Mouse (Mus musculus): Measurements from ENCODE around the gene Amotl2. TPM values are rescaled to one million over a fixed set of nuclear protein-coding genes. Genes with fewer than 3 reads are reported as not detected.
A peak's percentile ranks its signal among the peaks of the same experiment; 100 is the strongest.

Amotl2 gene
- polyA plus RNA-seq (2011; ENCODE audit: insufficient read depth, insufficient read length, low replicate concordance, missing spikeins), result 2.1 and 26.3 TPM in 2 replicates

- Histone ChIP-seq H3K27ac (ENCODE audit: control insufficient read depth, insufficient read depth, low read depth, low read length, poor library complexity) (peak within 1 kb of the TSS; percentile 84), H3K4me3 (replicated peaks; ENCODE audit: control insufficient read depth, low read depth, low read length) (peak within 1 kb of the TSS; percentile 84), H3K4me1 (ENCODE audit: control insufficient read depth, insufficient read depth, low read length) (no peaks in the 10 kb centered on the region)
- TF ChIP-seq CTCF (IDR thresholded peaks at IDR 0.05; ENCODE audit: control insufficient read depth, insufficient read depth, low read length) (no peak), POLR2A (IDR thresholded peaks at IDR 0.05; ENCODE audit: borderline replicate concordance, control insufficient read depth, low read depth, low read length) (no peak)
- WGBS, result 20% methylated on average over 22 of the region's 22 CpGs
Measured at GRCm38 (mm10) chr9:102716481-102717163, at the start of gene Amotl2. Gene Amotl2, plus strand, starts transcription at chr9:102716672.

- 69% methylated on average over 6 of the region's 6 CpGs for WGBS
- Histone ChIP-seq H3K27ac (ENCODE audit: control insufficient read depth, insufficient read depth, low read depth, low read length, poor library complexity) (no peak overlapping the region), H3K4me1 (ENCODE audit: control insufficient read depth, insufficient read depth, low read length) (no peaks in the 10 kb centered on the region), H3K4me3 (replicated peaks; ENCODE audit: control insufficient read depth, low read depth, low read length) (no peak overlapping the region)
- TF ChIP-seq POLR2A (IDR thresholded peaks at IDR 0.05; ENCODE audit: borderline replicate concordance, control insufficient read depth, low read depth, low read length), result no peak
- TF ChIP-seq CTCF (IDR thresholded peaks at IDR 0.05; ENCODE audit: control insufficient read depth, insufficient read depth, low read length), result no peak
Measured at GRCm38 (mm10) chr9:102668115-102668514, 48.4 kb upstream of the Amotl2 start.

- TF ChIP-seq CTCF (IDR thresholded peaks at IDR 0.05; ENCODE audit: control insufficient read depth, insufficient read depth, low read length) (no peak), POLR2A (IDR thresholded peaks at IDR 0.05; ENCODE audit: borderline replicate concordance, control insufficient read depth, low read depth, low read length) (no peak)
- 85% methylated on average over 12 of the region's 12 CpGs for WGBS
- Histone ChIP-seq H3K27ac (ENCODE audit: control insufficient read depth, insufficient read depth, low read depth, low read length, poor library complexity) (no peak overlapping the region), H3K4me3 (replicated peaks; ENCODE audit: control insufficient read depth, low read depth, low read length) (no peak overlapping the region), H3K4me1 (ENCODE audit: control insufficient read depth, insufficient read depth, low read length) (no peaks in the 10 kb centered on the region)
Measured at GRCm38 (mm10) chr9:102668906-102669305, 47.6 kb upstream of the Amotl2 start.

GRCm38 (mm10) chr9:102673381-102673780 lies 43.1 kb upstream of the Amotl2 start:
- Histone ChIP-seq H3K4me1 (ENCODE audit: control insufficient read depth, insufficient read depth, low read length) (no peaks in the 10 kb centered on the region), H3K27ac (ENCODE audit: control insufficient read depth, insufficient read depth, low read depth, low read length, poor library complexity) (no peak overlapping the region), H3K4me3 (replicated peaks; ENCODE audit: control insufficient read depth, low read depth, low read length) (no peak overlapping the region)
- no peak for TF ChIP-seq CTCF (IDR thresholded peaks at IDR 0.05; ENCODE audit: control insufficient read depth, insufficient read depth, low read length)
- TF ChIP-seq POLR2A (IDR thresholded peaks at IDR 0.05; ENCODE audit: borderline replicate concordance, control insufficient read depth, low read depth, low read length), result no peak
- WGBS, result 87% methylated on average over 7 of the region's 7 CpGs

GRCm38 (mm10) chr9:102675922-102676321 lies 40.5 kb upstream of the Amotl2 start:
- no peak overlapping the region for H3K4me3 ChIP-seq (replicated peaks; ENCODE audit: control insufficient read depth, low read depth, low read length)
- WGBS, result 84% methylated on average over 5 of the region's 5 CpGs
- no peak overlapping the region for H3K27ac ChIP-seq (ENCODE audit: control insufficient read depth, insufficient read depth, low read depth, low read length, poor library complexity)
- TF ChIP-seq POLR2A (IDR thresholded peaks at IDR 0.05; ENCODE audit: borderline replicate concordance, control insufficient read depth, low read depth, low read length) (no peak), CTCF (IDR thresholded peaks at IDR 0.05; ENCODE audit: control insufficient read depth, insufficient read depth, low read length) (no peak)
- H3K4me1 ChIP-seq (ENCODE audit: control insufficient read depth, insufficient read depth, low read length), result no peaks in the 10 kb centered on the region

- WGBS, result 73% methylated on average over 7 of the region's 7 CpGs
- no peaks in the 10 kb centered on the region for H3K4me1 ChIP-seq (ENCODE audit: control insufficient read depth, insufficient read depth, low read length)
- H3K4me3 ChIP-seq (replicated peaks; ENCODE audit: control insufficient read depth, low read depth, low read length), result no peak overlapping the region
- no peak for TF ChIP-seq POLR2A (IDR thresholded peaks at IDR 0.05; ENCODE audit: borderline replicate concordance, control insufficient read depth, low read depth, low read length)
- no peak overlapping the region for H3K27ac ChIP-seq (ENCODE audit: control insufficient read depth, insufficient read depth, low read depth, low read length, poor library complexity)
Measured at GRCm38 (mm10) chr9:102681470-102681869, 35.0 kb upstream of the Amotl2 start.

- WGBS, result 68% methylated on average over 4 of the region's 4 CpGs
- Histone ChIP-seq H3K4me1 (ENCODE audit: control insufficient read depth, insufficient read depth, low read length) (no peaks in the 10 kb centered on the region), H3K4me3 (replicated peaks; ENCODE audit: control insufficient read depth, low read depth, low read length) (no peak overlapping the region), H3K27ac (ENCODE audit: control insufficient read depth, insufficient read depth, low read depth, low read length, poor library complexity) (no peak overlapping the region)
- TF ChIP-seq CTCF (IDR thresholded peaks at IDR 0.05; ENCODE audit: control insufficient read depth, insufficient read depth, low read length) (no peak), POLR2A (IDR thresholded peaks at IDR 0.05; ENCODE audit: borderline replicate concordance, control insufficient read depth, low read depth, low read length) (no peak)
Measured at GRCm38 (mm10) chr9:102687943-102688342, 28.5 kb upstream of the Amotl2 start.

GRCm38 (mm10) chr9:102689406-102689939 lies 27.0 kb upstream of the Amotl2 start:
- H3K27ac ChIP-seq (ENCODE audit: control insufficient read depth, insufficient read depth, low read depth, low read length, poor library complexity), result no peak overlapping the region
- H3K4me3 ChIP-seq (replicated peaks; ENCODE audit: control insufficient read depth, low read depth, low read length), result no peak overlapping the region
- H3K4me1 ChIP-seq (ENCODE audit: control insufficient read depth, insufficient read depth, low read length), result no peaks in the 10 kb centered on the region
- TF ChIP-seq POLR2A (IDR thresholded peaks at IDR 0.05; ENCODE audit: borderline replicate concordance, control insufficient read depth, low read depth, low read length) (no peak), CTCF (IDR thresholded peaks at IDR 0.05; ENCODE audit: control insufficient read depth, insufficient read depth, low read length) (no peak)
- 20% methylated on average over 13 of the region's 13 CpGs for WGBS

Data from bone marrow, adult 2 months (tissue).